Mouse (Mus musculus) thymus, postnatal 14 days (tissue): ENCODE results near the gene Dgkq.

ENCODE experiments used
- DNase-seq: peaks from one replicate; pipeline ENCODE4 v3.0.0; 2021

Dgkq gene

DNA sequence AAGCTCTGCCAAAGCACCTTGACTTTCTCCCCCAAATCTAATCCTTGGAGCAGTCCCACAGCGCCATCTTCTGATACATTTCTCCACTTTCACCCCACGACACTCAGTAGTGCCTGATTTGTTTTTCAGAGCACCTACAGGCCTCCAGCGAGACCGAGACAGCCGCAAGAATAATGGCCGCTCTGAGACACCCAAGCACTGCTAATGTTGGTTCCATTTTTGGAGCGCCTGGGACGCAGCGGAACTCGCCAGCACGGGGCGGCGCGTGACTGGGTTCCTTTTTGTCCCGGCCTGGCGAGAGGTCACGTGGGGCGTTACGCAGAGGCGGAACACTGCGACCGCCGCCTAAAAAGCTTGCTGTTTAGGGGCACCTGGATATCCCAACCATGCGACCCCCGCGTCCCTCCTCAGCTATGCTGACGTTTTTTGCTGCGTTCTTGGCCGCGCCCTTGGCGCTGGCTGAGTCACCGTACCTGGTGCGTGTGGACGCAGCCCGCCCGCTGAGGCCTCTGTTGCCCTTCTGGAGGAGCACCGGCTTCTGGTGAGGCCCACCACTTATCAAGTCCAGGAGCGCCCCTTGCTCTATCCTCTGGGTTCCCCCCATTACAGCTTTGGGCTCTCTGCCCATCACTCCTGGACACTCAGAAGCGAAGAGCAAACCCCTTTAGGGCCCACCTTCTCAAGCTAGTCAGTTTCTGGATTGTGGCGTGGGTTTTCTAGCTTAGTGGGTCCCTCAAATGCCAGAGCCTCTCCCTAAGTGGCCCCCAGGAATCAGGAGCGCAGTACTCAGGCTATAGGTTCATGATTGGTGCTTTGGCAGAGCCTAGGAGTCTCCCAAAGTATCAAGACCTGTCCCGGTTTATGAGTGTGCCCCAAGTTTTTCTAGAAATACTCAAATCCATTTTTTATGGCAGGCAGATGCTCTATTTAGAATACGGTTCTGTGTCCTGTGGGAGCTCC, at the start of gene Dgkq:
Dgkq (minus strand) TSS at position 696 of the 960 bp plus-strand sequence.
- peak; percentile 86 for DNase-seq

GRCm38 (mm10) chr5:108718051-108718450, 48.6 kb upstream of the Dgkq start:
- no peak for DNase-seq

DNA sequence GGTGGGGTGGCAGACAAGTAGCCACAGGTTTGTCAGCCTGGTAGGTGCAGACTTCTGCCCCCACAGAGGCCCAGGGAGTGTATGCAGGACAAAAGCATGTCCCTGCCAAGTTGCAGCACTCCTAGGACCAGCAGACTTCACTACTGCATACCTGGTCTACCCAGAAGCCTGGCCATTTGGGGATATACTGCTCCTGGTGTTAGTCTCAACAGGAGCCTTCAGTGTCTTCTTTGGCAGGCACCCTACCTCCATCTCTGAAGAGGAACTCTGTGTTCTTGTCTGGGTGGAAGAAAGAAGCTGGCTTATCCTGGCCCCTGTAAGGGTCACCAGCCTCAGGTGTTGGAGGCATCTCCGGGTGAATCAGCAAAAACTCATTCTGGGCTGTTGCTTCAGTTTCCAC, 46.5 kb upstream of the Dgkq start:
- no peak for DNase-seq

DNA sequence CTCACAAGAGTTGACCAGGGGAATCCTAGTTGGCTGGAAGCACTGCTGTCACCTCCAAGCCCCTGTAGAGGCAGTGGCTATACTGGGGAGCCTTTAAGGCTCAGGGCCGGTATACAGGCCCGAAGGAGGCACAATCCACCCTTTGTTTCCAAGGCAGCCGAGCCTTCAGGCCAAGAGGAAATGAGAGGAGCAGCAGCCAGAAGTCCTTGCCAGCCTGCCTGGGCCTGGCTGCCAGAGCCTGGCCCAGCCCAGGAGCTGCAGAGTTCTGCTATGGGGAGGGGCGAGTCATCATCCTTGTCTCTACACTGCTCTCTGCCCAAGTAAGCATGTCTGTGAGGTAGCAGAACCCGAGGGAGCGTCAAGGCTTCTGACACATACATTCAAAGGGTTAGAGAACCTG, 44.7 kb upstream of the Dgkq start:
- DNase-seq = no peak

GRCm38 (mm10) chr5:108713691-108714090, 44.2 kb upstream of the Dgkq start:
- no peak for DNase-seq

DNA sequence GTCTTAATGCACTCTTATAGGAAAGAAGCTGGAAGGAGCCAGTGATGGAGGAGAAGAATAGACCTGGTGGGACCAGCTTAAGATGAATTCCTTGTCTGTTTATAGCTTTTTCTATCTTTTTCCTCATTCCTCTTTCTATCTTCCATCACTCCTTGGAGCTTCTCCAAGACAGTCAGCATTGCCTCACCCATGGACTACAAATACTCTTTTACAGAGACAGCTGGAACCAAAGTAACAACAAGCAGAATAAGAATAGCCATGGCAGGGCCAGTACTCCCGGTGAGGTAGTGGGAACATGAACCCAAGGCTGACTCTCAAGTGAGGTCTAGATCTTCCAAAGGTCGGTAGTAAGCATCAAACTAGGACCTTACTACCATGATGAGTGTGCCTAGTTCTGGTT, 43.6 kb upstream of the Dgkq start:
- DNase-seq = no peak

- DNase-seq = no peak
These were observed 42.5 kb upstream of the Dgkq start for GRCm38 (mm10) chr5:108711968-108712367.

- DNase-seq = no peak
These were observed 39.7 kb upstream of the Dgkq start for GRCm38 (mm10) chr5:108708981-108709731.

DNA sequence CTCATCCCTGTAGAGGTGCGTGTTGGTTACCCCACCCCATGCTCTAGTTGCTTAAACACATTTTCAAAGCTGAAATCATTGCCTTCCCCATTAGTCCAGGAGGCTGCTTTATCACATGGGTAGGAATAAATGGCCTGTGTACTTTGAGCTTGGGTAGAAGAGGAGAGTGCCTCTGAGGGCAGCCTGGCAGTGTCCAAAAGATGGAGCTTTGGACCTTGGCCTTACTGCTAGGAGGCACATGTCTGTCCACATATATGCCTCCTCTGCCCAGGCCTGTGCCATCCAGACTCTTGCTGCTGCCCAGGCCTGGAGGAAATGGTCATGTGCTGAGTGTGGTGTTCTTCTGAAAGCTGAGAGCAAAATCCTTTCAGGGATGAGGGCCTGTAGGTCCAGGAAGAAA, 38.9 kb upstream of the Dgkq start:
- no peak for DNase-seq

DNA sequence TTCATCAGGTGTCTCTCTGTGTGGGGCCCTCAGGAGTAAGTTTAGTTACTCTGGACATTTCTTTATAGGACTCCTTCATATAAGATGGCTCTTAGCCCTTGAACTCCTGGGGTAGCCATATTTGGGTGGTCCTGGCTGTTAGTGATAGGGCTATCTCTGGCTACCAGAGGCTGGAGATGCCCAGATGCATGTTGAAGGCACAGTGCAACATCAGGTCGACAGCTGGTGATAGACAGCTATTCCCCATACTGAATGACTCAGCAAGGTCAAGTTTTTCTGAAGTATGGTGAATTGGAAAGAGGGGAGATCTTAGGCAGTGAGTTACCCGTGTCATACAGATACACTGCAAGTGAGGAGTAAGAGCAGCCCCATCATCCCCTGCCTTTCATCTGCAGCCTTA, 38.3 kb upstream of the Dgkq start:
- no peak for DNase-seq

DNA sequence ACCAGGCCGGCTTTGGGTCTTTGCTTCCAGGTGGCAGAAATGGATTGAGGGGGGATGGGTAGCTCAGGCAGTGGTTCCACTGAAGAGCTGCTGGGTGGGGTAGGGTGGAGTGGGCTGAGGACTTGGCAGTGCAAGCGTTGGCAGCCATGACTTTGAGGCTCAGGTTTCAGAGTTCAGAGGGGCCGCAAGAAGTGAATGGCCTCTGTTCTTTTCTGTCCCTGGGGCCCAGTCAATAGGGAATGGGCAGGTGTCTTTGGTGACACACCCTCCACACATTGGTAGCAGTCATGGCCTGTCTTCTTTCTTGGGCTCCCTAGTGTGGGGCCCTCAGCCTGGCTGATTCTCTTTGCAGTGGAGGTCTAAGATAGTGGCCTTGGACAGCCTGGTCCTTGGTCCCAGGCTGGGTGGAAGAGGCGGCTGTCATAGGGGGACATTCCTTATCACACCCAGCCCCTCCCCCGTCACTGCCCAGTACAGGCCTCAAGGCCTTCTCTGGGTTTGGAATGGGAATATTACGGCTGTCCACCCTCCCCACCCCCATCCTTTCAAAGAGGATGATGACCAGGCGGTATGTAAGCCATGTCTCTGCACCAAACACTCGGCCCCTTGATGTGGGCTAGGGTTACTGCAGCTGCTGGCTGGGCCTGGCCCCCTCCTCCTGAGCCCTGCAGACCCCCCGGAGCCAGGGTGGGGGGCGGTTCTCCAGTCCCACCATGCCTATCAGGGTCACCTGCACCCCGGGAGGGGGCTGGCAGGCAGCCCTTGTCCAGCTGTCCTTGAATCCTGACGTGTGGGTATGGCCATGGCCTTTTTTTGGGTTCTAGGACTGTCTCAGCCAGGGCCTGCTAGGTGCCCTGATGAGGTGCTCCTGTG, 34.5 kb upstream of the Dgkq start:
- DNase-seq = no peak

DNA sequence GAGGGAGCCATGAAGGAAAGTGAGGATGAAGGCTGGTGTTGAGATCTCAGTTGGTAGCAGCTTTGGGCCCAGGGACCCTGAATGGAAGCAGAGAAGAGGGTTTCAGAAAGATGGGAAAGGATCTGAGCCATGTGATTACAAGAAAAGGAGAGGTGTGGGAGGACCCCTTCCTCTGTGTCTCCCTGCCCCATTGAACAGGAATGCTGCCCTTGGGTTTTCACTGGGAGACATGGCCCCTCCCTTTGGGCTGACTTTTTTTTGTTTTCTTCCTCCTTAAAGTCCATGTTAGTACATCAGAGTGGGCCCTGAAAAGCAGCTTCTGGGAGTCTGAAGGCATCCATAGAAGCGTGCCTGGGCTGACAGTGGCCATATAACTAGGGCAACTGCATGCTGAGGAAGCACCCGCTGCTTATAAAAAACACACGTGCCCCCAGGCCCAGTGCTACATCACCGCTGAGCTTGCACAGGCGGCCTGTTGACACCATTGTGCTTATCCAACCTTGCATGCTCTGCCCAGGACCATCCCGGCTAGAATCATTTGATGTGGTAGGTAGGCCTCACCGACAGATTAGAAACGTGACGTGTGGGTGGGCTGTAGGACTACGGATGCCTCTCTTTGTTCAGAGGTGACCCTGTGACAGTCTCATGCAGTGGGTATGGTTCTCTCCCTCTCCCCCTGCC, 32.0 kb upstream of the Dgkq start:
- no peak for DNase-seq

DNA sequence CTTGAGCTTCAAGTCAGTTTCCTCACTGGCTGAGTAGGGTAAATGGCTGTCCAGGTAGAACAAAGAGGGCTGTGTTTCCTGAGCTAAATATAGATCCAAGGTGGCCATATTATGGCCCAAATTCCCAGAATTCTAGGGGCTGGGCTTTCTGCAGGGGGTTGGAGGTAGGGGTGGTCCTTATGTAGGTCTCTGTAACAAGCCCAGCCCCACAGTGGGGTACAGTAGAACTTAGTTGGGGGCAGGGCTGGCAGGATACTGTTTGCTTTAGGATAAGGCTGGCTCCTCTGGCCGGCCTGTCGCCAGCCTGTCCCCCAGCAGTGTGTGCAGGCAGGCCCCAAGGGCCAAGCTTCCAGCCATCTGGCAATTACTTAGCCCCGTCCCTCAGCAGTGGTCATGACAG, 30.9 kb upstream of the Dgkq start:
- no peak for DNase-seq

DNA sequence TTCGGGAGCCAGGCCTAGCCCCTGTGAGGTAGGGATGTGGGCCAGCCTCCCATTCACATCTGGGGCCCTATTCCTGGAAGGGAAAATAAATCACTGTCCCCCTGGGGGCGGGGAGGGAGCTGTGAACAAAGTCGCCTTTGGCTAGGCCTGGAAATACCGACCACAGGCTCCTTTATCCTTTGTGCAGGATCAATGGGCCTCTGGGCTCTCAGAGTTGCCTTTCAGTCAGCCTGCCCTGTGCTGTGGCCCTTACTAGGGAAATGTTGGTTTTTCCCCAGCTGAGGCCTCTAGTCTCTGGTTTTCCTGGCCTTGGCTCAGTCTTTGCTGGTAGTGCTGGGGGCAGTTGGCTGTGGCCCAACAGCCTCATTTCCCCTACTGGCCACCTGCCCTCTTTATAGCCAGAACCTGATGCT, 27.9 kb upstream of the Dgkq start:
- no peak for DNase-seq

- no peak for DNase-seq
These were observed 27.1 kb upstream of the Dgkq start for GRCm38 (mm10) chr5:108696542-108696941.

DNA sequence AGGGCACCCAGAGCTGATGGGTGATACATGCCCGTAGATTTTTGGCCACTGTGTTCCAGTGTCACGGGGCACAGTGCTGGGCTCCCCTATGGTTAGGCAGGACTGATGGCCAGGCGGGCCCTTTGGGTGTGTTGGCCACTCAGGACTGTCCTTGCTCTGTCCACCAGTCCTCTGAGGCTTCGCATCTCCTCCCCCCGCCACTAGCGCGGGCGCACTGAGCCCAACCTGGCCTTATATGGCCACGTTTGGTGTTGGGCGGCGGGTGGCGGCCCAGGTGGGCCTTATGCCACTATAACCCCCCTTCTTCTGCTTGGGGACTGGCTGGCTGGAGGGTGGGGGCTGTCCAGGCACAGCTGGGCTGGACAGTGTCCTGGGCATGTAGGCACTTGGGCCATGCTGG, 26.4 kb upstream of the Dgkq start:
- no peak for DNase-seq

DNA sequence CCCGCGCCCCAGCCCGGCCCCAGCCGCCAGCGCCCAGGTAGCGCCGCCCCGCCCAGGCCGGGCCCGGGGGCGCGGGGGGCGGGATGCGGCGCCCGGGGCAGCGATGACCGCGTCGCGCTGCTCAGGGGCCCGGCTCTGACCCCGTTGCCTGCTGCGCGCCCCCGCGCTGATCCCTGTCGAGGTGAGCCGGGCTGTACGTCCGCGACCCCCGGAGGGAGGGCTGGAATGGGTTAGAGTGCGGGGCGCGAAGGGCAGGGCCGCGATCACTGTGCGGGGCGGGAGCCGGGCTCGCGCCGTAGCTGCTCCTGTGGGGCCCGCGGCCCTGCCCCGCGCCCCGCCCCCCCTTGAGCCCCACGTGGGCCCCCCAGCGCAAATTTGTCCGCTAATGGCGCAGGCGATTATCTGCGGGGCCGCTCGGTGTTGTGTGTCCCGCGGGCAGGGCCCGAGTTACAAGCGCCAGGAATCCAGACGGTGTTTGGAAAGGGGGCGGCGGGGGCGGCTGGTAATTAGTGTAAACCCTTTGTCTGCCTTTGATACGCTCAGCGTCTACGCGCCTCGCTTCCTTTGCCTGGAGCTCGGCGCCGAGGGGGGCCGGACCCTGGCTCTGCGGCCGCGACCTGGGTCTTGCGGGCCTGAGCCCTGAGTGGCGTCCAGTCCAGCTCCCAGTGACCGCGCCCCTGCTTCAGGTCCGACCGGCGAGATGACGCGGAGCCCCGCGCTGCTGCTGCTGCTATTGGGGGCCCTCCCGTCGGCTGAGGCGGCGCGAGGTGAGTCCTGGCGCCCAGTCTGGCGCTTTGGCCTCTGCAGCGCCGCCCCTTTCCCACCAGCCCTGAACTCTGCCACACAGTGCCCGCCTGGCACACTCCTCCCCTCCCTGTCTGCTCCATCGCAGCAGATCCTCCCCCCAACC, 25.1 kb upstream of the Dgkq start:
- peak; percentile 54 for DNase-seq

- peak; percentile 92 for DNase-seq
These were observed 24.4 kb upstream of the Dgkq start for GRCm38 (mm10) chr5:108693872-108694288.

DNA sequence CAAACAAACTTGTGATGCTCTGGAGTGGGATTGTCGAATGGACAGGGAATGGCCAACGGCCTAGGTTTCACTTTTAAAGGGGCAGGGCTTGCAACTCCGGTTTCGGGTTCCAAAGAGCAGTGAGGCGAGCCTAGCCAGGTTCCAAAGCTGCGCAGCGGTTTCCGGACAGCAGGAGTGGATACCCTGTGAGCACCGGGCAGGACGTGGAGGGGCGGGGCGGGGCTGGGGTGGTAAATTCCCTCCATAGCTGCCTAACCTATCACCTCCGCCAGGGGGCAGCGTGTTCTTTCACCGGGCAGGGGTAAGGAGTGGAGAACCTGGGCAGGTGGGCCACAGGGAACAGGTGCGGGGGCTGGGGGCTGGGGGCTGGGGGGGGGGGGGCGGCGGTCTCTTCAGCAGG, 22.8 kb upstream of the Dgkq start, which contains the start of gene Fgfrl1:
Fgfrl1 (plus strand) TSS at position 112 of the 400 bp plus-strand sequence.
- DNase-seq = peak; percentile 81

- peak; percentile 33 for DNase-seq
These were observed 21.7 kb upstream of the Dgkq start for GRCm38 (mm10) chr5:108691152-108691551.

DNA sequence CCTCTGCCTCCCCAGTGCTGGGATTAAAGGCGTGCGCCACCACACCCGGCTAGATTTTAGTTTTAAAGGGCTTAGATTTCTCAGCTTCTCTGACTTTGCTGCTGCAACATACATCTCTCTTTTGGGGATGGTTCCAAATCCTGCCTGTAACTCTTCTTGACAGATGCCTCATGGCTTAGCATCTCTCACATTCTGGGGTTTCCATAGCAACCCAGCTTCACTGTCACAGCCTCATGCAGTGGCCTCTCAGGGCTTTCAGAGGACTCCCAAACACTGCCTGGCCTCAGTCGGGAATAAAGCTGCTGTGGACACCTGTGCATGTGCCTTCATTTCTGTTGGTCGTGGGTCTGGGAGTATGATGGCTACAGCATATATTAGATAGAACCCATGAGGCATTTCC, 19.6 kb upstream of the Dgkq start:
- DNase-seq = no peak
